Mouse (Mus musculus): ENCODE data around the gene Gm21897. TPM values are rescaled to one million over a fixed set of nuclear protein-coding genes. Genes with fewer than 3 reads are reported as not detected.
"Not testable (repeated sequence)": the region's sequence is repeated elsewhere in the genome, so short reads cannot be mapped to it uniquely, and the experiment has no call there.

The Gm21897 gene
- not detected in 2 replicates for polyA plus RNA-seq (2016; fragmentation: Nextera tagmentation; extraction: Ambion mirVana)

DNA sequence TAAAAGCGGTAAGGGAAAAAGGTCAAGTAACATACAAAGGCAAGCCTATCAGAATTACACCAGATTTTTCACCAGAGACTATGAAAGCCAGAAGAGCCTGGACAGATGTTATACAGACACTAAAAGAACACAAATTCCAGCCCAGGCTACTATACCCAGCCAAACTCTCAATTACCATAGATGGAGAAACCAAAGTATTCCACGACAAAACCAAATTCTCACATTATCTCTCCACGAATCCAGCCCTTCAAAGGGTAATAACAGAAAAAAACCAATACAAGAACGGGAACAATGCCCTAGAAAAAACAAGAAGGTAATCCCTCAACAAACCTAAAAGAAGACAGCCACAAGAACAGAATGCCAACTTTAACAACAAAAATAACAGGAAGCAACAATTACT is at the start of gene Gm21897:
Gene Gm21897 (plus strand): TSS at position 301 of the 400 bp plus-strand sequence.
- not testable (repeated sequence) for H3K36me3 ChIP-seq; H3K4me2 ChIP-seq (replicated peaks); ATAC-seq (ENCODE audit: low FRiP score); H3K4me1 ChIP-seq; H3K9ac ChIP-seq; H3K27ac ChIP-seq; H3K4me3 ChIP-seq; H3K9me3 ChIP-seq (replicated peaks); H3K27me3 ChIP-seq
- WGBS: no CpG with 5 or more reads among the region's 4 CpGs

DNA sequence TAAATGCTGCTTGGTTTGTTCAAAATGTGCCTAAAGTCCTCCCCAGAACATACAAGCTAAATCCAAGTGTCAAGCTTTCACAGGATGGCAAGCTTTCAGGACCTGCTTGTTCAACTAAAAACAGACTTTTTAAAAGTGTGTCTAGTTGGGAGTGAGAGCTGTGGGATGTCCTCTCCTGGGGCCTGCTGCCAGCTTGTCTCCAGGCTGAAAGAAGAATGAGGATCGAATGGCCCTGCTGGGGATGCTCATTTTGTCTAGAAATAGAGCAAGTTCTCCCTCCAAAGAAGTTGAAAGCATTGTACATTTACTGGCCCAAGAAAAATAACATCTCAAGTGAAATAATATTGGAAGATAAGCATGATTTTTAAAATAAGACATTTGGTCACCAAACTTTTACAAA is 45.0 kb upstream of the Gm21897 start:
- no peak for ATAC-seq (ENCODE audit: low FRiP score)
- no peaks in the 10 kb centered on the region for H3K27me3 ChIP-seq
- H3K27ac ChIP-seq: no peak overlapping the region
- H3K36me3 ChIP-seq: no peaks in the 10 kb centered on the region
- WGBS: 62% methylated on average over 1 of the region's 1 CpGs
- no peak overlapping the region for H3K4me2 ChIP-seq (replicated peaks)
- H3K4me1 ChIP-seq: no peaks in the 10 kb centered on the region
- no peak overlapping the region for H3K9ac ChIP-seq
- H3K9me3 ChIP-seq (replicated peaks): no peaks in the 10 kb centered on the region
- no peak overlapping the region for H3K4me3 ChIP-seq

DNA sequence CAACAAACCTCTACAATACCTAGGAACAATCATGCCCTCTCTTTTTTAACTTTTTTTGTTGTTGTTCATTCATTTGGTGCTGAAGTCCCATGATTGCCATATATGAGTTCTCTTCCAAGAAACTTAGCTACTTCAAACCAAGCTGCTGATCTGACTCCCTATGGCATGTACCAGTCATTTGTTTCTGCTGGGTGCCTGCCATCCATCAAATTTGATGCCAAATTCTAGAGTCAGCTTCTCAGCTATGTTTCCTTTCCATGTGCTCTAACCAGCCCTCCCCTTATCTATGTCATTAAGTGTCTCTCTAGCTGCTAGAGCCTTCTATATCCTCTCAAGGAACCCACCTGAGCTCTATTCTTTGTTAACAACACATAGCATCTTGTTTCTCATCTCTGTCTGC is 39.8 kb upstream of the Gm21897 start:
- Histone ChIP-seq H3K4me3 (no peak overlapping the region), H3K9ac (no peak overlapping the region), H3K4me2 (replicated peaks) (no peak overlapping the region), H3K4me1 (no peaks in the 10 kb centered on the region), H3K27ac (no peak overlapping the region), H3K9me3 (replicated peaks) (no peaks in the 10 kb centered on the region), H3K27me3 (no peaks in the 10 kb centered on the region), H3K36me3 (no peaks in the 10 kb centered on the region)
- ATAC-seq (ENCODE audit: low FRiP score): no peak

DNA sequence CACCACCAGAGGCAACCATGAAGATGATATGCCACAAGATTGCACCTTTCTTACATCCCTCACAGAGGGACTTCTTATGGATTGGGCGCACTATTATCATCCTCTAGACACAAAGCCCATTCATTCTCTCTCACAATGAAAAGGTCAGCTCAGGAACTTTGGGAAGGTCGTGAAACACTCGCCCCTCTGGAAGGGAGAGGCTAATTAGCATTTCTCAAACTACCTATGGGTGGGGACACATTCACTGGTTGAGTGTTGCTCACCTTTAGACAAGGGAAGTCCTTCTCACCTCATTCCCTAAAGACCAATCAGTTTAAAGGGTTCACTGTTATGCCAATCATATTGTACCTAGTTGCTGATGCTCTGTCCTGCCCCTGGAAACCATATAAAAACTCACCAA is 24.2 kb upstream of the Gm21897 start:
- no peak overlapping the region for H3K4me3 ChIP-seq
- H3K36me3 ChIP-seq: no peaks in the 10 kb centered on the region
- no peaks in the 10 kb centered on the region for H3K4me1 ChIP-seq
- no peak for ATAC-seq (ENCODE audit: low FRiP score)
- H3K27me3 ChIP-seq: no peaks in the 10 kb centered on the region
- H3K9me3 ChIP-seq (replicated peaks): no peaks in the 10 kb centered on the region
- H3K4me2 ChIP-seq (replicated peaks): no peak overlapping the region
- 51% methylated on average over 3 of the region's 3 CpGs for WGBS
- no peak overlapping the region for H3K27ac ChIP-seq
- no peak overlapping the region for H3K9ac ChIP-seq

DNA sequence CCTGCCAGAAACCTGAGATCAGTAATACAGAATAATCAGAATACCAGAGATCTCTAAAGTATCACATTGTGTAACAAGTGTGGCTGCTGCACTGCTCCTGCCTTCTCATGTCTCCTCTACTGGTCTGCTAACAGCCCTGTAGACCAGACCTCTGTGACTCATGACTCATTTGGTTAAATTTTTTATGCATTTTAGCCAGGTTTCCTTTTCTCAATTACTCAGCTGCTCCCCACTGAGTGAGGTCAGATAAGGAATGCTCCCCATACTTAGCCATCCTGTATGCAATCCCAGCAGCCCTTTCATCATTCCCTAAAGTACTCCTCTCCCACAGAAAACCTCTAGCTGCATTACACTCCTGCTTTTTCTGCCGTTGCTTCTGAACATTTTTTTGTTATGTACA is 23.0 kb upstream of the Gm21897 start:
- Histone ChIP-seq H3K4me3 (no peak overlapping the region), H3K4me2 (replicated peaks) (no peak overlapping the region), H3K27me3 (no peaks in the 10 kb centered on the region), H3K9ac (no peak overlapping the region), H3K36me3 (no peaks in the 10 kb centered on the region), H3K4me1 (no peaks in the 10 kb centered on the region), H3K27ac (no peak overlapping the region), H3K9me3 (replicated peaks) (no peaks in the 10 kb centered on the region)
- WGBS: 67% methylated on average over 1 of the region's 1 CpGs
- no peak for ATAC-seq (ENCODE audit: low FRiP score)

DNA sequence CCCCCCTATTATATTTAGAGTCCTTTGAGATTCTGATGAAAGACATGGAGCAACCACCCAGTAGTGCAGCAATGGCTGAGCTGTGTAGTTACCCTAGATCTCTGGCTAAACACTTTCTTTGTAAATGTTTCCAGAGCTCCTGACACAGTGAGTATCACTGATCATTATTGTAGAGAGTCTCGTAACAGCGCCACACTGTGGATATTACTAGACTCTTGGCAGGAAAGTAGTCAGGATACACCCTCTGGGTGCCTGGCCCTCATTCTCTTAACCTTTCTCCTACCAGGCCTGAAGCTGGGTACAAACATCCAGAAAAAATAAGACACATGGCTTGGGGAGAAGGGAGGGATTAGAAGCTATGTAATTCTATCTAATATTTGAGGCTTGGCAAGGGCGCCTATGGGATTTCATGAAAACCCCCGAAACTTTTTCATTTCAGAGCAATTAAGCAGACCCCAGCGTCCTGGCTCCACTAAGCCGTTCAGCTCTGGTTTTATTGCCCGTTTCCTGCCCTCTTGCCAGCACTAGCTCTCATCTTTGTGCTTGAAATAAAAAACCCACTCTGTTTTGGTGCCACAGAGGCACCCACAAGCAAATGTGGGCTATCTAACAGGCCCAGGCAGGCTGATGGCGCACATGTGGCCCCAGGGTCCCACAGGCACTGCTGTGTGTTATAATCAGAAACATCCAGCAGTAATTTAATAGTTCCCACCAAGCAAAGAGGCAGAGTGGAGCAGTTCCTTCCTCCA is 22.2 kb upstream of the Gm21897 start:
- ATAC-seq (ENCODE audit: low FRiP score): no peak
- Histone ChIP-seq H3K27ac (no peak overlapping the region), H3K4me3 (no peak overlapping the region), H3K4me2 (replicated peaks) (no peak overlapping the region), H3K36me3 (no peaks in the 10 kb centered on the region), H3K4me1 (no peaks in the 10 kb centered on the region), H3K9me3 (replicated peaks) (no peaks in the 10 kb centered on the region), H3K9ac (no peak overlapping the region), H3K27me3 (no peaks in the 10 kb centered on the region)
- WGBS: 63% methylated on average over 8 of the region's 8 CpGs

DNA sequence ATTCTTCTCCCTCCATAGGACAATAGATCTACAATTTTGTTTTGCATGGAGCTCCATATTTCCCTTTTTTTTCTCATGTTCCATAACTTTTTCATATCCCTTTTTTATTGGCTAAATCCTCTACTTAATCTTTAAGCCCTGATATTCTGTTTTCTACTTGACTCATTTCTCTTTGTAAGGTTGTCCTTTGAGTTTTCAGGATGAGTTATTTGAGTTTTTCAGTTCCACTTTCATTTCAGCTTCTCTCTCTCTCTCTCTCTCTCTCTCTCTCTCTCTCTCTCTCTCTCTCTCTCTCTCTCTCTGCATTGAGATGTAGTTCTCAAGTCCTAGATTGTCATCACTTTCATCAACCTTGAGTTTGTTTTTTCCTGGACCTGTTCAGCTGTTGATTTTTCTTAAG is 17.3 kb downstream of the Gm21897 start:
- Histone ChIP-seq H3K4me3 (no peak overlapping the region), H3K9ac (no peak overlapping the region), H3K27ac (no peak overlapping the region), H3K4me2 (replicated peaks) (no peak overlapping the region), H3K27me3 (no peaks in the 10 kb centered on the region), H3K36me3 (no peaks in the 10 kb centered on the region), H3K9me3 (replicated peaks) (no peaks in the 10 kb centered on the region), H3K4me1 (no peaks in the 10 kb centered on the region)
- no peak for ATAC-seq (ENCODE audit: low FRiP score)

DNA sequence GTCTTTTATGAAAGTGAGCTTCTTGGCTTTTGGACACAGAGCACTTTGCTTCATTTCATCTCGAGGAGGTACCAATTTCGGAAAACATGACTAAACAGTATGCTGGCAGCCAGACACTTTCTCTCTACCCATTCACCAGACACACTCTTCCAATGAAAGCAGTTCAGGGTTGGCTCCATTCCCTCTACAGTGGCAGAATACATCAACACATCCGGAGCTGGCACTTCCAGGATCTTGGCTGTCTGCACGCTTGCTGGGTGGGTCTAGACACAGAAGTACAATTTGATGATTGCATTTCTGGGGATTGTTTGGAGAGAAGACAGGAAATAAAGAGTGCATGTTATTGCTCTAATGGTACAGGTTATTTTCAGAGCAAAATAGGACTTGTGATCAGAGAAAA is 21.8 kb downstream of the Gm21897 start:
- Histone ChIP-seq H3K9ac (no peak overlapping the region), H3K4me1 (no peaks in the 10 kb centered on the region), H3K27ac (no peak overlapping the region), H3K4me3 (no peak overlapping the region), H3K36me3 (no peaks in the 10 kb centered on the region), H3K4me2 (replicated peaks) (no peak overlapping the region), H3K9me3 (replicated peaks) (no peaks in the 10 kb centered on the region), H3K27me3 (no peaks in the 10 kb centered on the region)
- 82% methylated on average over 4 of the region's 4 CpGs for WGBS
- no peak for ATAC-seq (ENCODE audit: low FRiP score)

DNA sequence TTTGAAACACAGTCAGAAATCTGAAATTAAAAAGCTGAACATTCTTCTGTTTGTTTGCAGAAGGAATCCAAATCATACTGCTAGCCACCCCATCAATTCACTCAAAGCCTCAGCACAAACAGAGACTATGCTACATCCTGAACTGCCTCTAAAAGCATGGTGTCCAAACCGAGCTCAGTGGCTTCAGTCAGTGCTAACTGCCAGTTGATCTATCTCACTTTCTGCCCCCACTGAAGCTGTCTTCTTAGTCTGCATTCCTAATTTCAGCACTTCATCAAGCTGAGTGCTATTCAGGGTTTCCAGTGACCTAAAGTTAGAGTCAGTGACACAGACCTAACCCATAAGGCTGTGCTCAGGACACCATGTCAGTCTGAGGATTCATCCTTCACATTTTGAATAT is 28.8 kb downstream of the Gm21897 start:
- no peak for ATAC-seq (ENCODE audit: low FRiP score)
- H3K27ac ChIP-seq: no peak overlapping the region
- no peak overlapping the region for H3K9ac ChIP-seq
- no peaks in the 10 kb centered on the region for H3K36me3 ChIP-seq
- H3K27me3 ChIP-seq: no peaks in the 10 kb centered on the region
- no peaks in the 10 kb centered on the region for H3K9me3 ChIP-seq (replicated peaks)
- no peak overlapping the region for H3K4me3 ChIP-seq
- H3K4me2 ChIP-seq (replicated peaks): no peak overlapping the region
- 71% methylated on average over 1 of the region's 1 CpGs for WGBS
- H3K4me1 ChIP-seq: no peaks in the 10 kb centered on the region

DNA sequence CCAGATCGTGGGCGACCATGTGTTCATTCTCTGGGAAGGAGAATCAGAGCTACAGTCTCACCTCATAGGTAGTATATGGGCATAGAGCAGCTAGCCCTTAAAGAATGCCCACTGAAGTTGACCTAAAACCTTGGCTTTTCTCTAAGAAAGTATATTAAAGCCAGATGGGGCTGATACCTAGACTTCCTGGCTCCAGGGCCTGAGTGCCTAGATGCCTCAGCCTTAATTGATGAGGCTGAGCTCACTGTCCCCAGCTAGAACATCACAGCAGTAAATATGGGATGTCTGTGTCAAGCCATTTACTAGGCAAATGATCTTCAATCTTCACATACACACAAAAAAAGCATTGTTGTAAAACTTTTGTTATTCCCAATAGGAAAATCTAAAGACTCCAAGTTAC is 32.1 kb downstream of the Gm21897 start:
- WGBS: 84% methylated on average over 2 of the region's 2 CpGs
- H3K27ac ChIP-seq: no peak overlapping the region

DNA sequence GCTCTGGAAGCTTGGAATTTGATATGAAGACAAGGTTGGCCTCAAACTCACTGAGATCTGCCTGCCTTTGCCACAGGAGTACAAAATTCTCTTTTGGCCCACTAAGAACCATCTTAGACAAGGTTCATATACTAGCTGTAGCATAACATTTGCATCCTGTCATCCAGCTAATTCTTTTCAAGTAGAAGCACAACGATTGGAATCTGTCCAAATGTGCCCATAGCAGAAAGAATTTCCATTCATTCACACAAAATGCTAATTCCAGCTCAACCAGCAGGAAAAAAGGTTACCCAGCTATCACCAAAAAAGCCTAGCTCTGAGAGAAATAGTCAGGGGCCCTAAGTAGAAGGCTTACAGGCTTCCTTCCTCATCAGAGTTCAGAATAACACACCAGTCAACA is 34.0 kb downstream of the Gm21897 start:
- Histone ChIP-seq H3K27ac (no peak overlapping the region), H3K4me3 (no peak overlapping the region), H3K9ac (no peak overlapping the region), H3K4me2 (replicated peaks) (no peak overlapping the region), H3K9me3 (replicated peaks) (no peaks in the 10 kb centered on the region), H3K27me3 (no peaks in the 10 kb centered on the region), H3K4me1 (no peaks in the 10 kb centered on the region), H3K36me3 (no peaks in the 10 kb centered on the region)
- ATAC-seq (ENCODE audit: low FRiP score): no peak
- WGBS: 82% methylated on average over 1 of the region's 1 CpGs

More for the DNA sequence above, 32.1 kb downstream of the Gm21897 start:
- Histone ChIP-seq H3K4me2 (replicated peaks) (no peak overlapping the region), H3K4me3 (no peak overlapping the region), H3K9me3 (replicated peaks) (no peaks in the 10 kb centered on the region), H3K9ac (no peak overlapping the region), H3K36me3 (no peaks in the 10 kb centered on the region), H3K4me1 (no peaks in the 10 kb centered on the region), H3K27me3 (no peaks in the 10 kb centered on the region)
- no peak for ATAC-seq (ENCODE audit: low FRiP score)

DNA sequence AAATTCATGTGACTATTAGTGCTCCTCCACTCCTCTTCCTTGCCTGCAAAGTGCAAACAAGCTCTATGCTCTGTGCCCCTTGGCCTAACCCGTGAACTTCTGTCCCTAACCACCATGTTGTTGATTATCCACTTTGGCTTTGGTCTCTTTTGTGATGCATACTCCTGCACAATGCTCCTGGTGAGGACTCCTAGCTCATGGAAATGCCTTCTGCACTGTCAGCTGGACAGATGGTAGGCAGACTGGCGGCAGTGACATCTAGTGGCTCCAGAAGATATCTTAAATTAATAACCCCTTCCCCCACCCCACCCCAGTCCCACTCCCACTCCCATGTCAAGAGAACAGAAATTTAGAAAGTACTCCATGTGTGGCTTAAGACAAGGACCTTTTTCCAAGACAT is 35.1 kb downstream of the Gm21897 start:
- H3K27me3 ChIP-seq: no peaks in the 10 kb centered on the region
- no peak overlapping the region for H3K4me3 ChIP-seq
- no peak for ATAC-seq (ENCODE audit: low FRiP score)

DNA sequence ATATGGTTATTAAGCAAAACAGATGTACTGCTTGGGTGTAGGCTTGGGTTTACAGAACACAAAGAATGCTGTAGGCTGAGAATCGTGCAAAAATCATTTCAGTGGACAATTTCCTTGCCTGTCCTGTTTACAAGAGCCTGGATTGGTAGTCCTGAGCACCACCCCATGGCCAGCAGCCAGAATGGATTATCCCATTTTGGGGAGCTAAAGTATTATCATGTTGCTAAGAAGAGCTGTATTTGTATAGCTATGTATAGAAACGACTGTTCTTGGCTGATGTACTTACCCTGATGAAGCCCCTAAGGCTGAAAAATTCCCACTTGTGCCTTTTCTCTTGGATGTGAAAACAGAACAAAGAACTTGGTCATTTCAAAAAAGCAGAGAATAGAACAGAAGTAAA is 37.6 kb downstream of the Gm21897 start:
- WGBS: 83% methylated on average over 2 of the region's 2 CpGs

More for the DNA sequence above, 35.1 kb downstream of the Gm21897 start:
- no peak overlapping the region for H3K4me2 ChIP-seq (replicated peaks)
- H3K9ac ChIP-seq: no peak overlapping the region
- no peaks in the 10 kb centered on the region for H3K4me1 ChIP-seq
- H3K36me3 ChIP-seq: no peaks in the 10 kb centered on the region
- WGBS: 48% methylated on average over 2 of the region's 2 CpGs
- no peaks in the 10 kb centered on the region for H3K9me3 ChIP-seq (replicated peaks)
- H3K27ac ChIP-seq: no peak overlapping the region

More for the DNA sequence above, 37.6 kb downstream of the Gm21897 start:
- no peaks in the 10 kb centered on the region for H3K36me3 ChIP-seq
- H3K4me3 ChIP-seq: no peak overlapping the region
- no peak overlapping the region for H3K27ac ChIP-seq
- H3K4me2 ChIP-seq (replicated peaks): no peak overlapping the region
- no peak for ATAC-seq (ENCODE audit: low FRiP score)
- no peaks in the 10 kb centered on the region for H3K4me1 ChIP-seq
- no peaks in the 10 kb centered on the region for H3K9me3 ChIP-seq (replicated peaks)
- H3K27me3 ChIP-seq: no peaks in the 10 kb centered on the region
- no peak overlapping the region for H3K9ac ChIP-seq
